Mouse (Mus musculus) ovary, adult 18-20 months (tissue): ENCODE measurements around the gene Klra9.
"Not testable (repeated sequence)": the region's sequence is repeated elsewhere in the genome, so short reads cannot be mapped to it uniquely, and the experiment has no call there.

ENCODE experiments used
- DNase-seq: peaks from one replicate; pipeline ENCODE4 v3.0.0; 2022; ENCODE audit warnings: low spot score, mixed read lengths

Klra9 gene

DNA sequence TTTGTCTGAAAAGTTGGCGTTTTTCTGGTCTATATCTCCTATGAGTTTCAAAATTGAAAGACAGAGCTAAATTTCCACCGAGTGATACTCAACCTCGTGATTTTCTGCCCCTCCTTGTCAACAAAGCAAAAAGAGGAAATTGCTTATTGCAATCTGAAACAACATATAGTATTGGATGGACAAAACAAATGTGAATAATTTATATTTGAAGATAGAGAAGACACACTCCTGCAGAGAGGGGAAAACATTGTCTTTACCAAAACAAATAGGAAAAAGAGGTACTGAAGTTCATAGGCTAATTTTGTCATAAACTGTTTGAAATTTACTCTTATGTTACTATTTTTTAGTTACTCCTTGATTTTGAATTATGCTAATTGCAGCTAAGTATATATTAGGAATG is at the start of gene Klra9:
Klra9 (minus strand) TSS at position 101 of the 400 bp plus-strand sequence.
- DNase-seq = not testable (repeated sequence)

DNA sequence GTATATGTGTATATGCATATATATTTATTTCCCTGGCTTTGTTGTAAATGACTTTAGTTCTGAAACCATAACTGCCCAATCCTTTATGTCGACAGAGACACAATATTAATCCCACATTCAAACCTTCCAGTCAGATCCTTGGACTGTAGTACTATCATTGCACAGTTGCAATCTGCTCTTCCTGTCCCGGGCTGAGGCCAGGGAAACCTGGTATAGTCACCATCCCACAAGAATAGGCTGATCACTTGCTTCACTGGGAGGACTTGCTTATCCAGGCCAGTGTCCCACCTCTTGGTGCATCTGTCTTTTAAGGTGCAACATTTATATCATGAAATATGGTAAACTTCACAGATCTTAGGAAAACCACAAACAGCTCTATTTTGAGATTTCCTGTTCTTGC is 44.6 kb upstream of the Klra9 start:
- no peak for DNase-seq

DNA sequence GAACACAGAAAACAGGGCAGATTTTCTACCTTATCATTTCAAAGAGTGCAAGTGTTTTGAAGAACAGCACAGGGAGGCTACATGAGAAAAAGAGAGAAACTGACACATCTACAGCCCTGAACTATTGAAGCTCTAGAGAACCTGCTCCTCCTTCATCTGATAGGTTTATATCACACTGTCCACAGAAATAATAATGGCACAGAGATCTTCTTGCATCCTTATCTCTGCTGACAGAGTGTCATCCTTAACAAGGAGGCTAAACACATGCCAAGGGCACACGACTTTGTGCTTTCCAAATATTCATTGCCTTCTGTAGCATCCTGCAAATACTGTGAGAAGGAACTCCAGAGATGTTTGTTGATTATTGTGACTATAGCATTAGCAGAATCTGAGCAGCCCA is 43.7 kb upstream of the Klra9 start:
- DNase-seq = no peak

DNA sequence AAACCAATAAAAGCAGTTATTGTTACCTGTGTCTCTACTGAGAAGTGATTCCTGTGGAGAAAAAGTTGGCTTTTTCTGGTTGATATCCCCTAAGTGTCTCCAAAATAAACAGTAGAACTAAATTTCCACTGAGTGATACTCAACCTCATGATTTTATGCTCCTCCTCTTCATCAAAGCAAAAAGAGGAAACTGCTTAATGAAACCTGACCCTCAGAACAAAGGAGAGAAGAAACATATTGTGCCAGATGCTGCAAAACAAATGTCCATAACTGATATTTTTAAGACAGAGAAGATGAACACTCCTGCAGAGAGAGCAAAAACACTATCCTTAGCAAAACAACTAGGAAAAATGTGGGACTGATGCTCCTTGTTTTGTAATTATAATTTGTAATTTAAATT is 40.3 kb upstream of the Klra9 start, which contains the start of gene Klra7:
Klra7 (minus strand) TSS at position 101 of the 400 bp plus-strand sequence.
- no peak for DNase-seq

DNA sequence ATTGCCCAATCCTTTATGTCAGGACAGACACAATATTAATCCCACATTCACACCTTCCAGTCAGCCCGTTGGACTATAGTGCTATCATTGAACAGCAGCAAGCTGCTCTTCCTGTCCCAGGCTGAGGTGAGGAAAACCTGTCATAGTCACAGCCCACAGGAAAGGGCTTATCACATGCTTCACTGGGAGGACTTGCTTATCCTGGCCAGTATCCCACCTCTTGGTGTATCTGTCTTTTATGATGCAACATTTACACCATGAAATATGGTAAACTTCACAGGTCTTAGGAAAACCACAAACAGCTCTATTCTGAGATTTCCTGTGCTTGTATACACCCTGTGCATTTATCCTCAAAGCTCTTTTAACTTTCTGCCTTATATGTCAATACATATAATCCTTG is 4.5 kb upstream of the Klra9 start:
- not testable (repeated sequence) for DNase-seq

DNA sequence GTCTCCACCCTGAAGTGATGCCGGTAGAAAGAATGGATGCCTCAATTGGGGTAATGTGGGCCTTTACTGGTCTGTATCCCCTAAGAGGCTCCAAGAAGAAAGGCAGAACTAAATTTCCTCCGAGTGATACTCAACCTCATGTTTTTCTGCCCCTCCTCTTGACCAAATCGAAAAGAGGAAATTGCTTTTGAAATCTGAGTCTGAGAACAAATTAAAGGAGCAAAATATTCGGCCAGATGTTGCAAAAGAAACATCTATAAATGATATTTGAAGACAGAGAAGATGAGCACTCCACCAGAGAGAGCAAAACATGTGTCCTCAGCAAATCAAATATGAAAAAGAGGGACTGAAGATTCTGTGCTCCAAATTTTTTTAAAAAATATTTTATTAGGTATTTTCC is 63.1 kb downstream of the Klra9 start, which contains the start of gene Klra8:
Klra8 (minus strand) TSS at position 101 of the 400 bp plus-strand sequence.
- DNase-seq = not testable (repeated sequence)
